Mouse (Mus musculus) heart, adult 2 months (tissue): ENCODE measurements around the gene Anxa8.

Source experiments
- CTCF ChIP-seq: fragments of 200-600 bp; IDR thresholded peaks from 2 replicates; pipeline ENCODE4 v1.8.1; 2022; ENCODE audit warnings: antibody characterized with exemption, mild to moderate bottlenecking, moderate library complexity
- EP300 ChIP-seq: fragments of 200-500 bp; IDR thresholded peaks from 2 replicates; pipeline ENCODE4 v1.6.1; 2011; ENCODE audit warnings: low read depth, low read length, control low read depth; ENCODE audit not compliant: insufficient read depth
- POLR2A ChIP-seq: fragments of 200-500 bp; IDR thresholded peaks from 2 replicates; pipeline ENCODE4 v1.6.1; 2011; ENCODE audit warnings: mild to moderate bottlenecking, low read depth, low read length, control low read depth; ENCODE audit not compliant: insufficient read depth

- no peak for TF ChIP-seq EP300
- TF ChIP-seq POLR2A = no peak
- TF ChIP-seq CTCF = no peak
These were observed 45.4 kb downstream of the Anxa8 start for GRCm38 (mm10) chr14:34131216-34131615.
